Mouse (Mus musculus) midbrain, embryonic 14.5 days (tissue): ENCODE measurements at regions not wholly inside any gene's neighbourhood (a gene's known extent, or its start where the extent isn't known, plus 50 kb on each side); places are given as distances from the start of the nearest gene placed in this dataset.
A peak's percentile ranks its signal among the peaks of the same experiment; 100 is the strongest.

Experiments used
- ATAC-seq: fragments of 200-750 bp; cut with Nextera tagmentation; 2 replicates; pipeline ENCODE4 v1.8.0; 2017; ENCODE audit warnings: moderate number of reproducible peaks, moderate library complexity; ENCODE audit not compliant: low FRiP score, low TSS enrichment
- DNase-seq: peaks from one replicate; pipeline ENCODE4 v3.0.0-alpha.2; 2015
- H3K27ac ChIP-seq: fragments of 300-500 bp; sonication (generic); replicated peaks from 2 replicates; pipeline ENCODE4 v1.5.1; 2014; ENCODE audit warnings: mild to moderate bottlenecking, low read depth, low read length, moderate library complexity
- H3K27me3 ChIP-seq: fragments of 300-500 bp; sonication (generic); 2 replicates; pipeline ENCODE4 v1.6.1; 2014; ENCODE audit warnings: low read length, control low read depth, mixed read lengths; ENCODE audit not compliant: control insufficient read depth, insufficient read depth
- H3K36me3 ChIP-seq: fragments of 300-500 bp; sonication (generic); 2 replicates; pipeline ENCODE4 v1.6.1; 2014; ENCODE audit warnings: low read length, control low read depth; ENCODE audit not compliant: control insufficient read depth, insufficient read depth
- H3K4me1 ChIP-seq: fragments of 300-500 bp; sonication (generic); 2 replicates; pipeline ENCODE4 v1.6.1; 2014; ENCODE audit warnings: mild to moderate bottlenecking, antibody characterized with exemption, low read length, control low read depth; ENCODE audit not compliant: control insufficient read depth, insufficient read depth
- H3K4me2 ChIP-seq: fragments of 300-500 bp; sonication (generic); 2 replicates; pipeline ENCODE4 v1.6.1; 2014; ENCODE audit warnings: mild to moderate bottlenecking, low read length, moderate library complexity
- H3K4me3 ChIP-seq: fragments of 300-500 bp; sonication (generic); replicated peaks from 2 replicates; pipeline ENCODE4 v1.5.1; 2014; ENCODE audit warnings: low read depth, low read length
- H3K9ac ChIP-seq: fragments of 300-500 bp; sonication (generic); replicated peaks from 2 replicates; pipeline ENCODE4 v1.6.1; 2014; ENCODE audit warnings: mild to moderate bottlenecking, low read length, moderate library complexity
- H3K9me3 ChIP-seq: fragments of 300-500 bp; sonication (generic); 2 replicates; pipeline ENCODE4 v1.6.1; 2016; ENCODE audit warnings: low read length, control low read depth, mixed read lengths; ENCODE audit not compliant: control insufficient read depth
- WGBS: fragments of 180-500 bp; shearing (Covaris S2); extraction: QIAGEN DNeasy Blood & Tissue Kit; methylation state at CpG from one replicate; pipeline ENCODE4 v1.1.7; 2014; 5-methylcytosine and 5-hydroxymethylcytosine counted together

GRCm38 (mm10) chr7:63020042-63020441 is 192.3 kb downstream of the Chrna7 start:
- Histone ChIP-seq H3K4me1 (no peaks in the 10 kb centered on the region), H3K36me3 (no peaks in the 10 kb centered on the region), H3K9me3 (no peaks in the 10 kb centered on the region), H3K27ac (no peak overlapping the region), H3K4me3 (no peak overlapping the region), H3K27me3 (no peaks in the 10 kb centered on the region), H3K4me2 (no peak overlapping the region), H3K9ac (no peak overlapping the region)
- DNase-seq, result peak; percentile 13
- ATAC-seq, result no peak
- WGBS, result 11% methylated on average over 2 of the region's 2 CpGs

GRCm38 (mm10) chr7:63018859-63019575 is 193.4 kb downstream of the Chrna7 start:
- WGBS, result 33% methylated on average over 2 of the region's 2 CpGs
- H3K4me3 ChIP-seq, result no peak overlapping the region
- no peak overlapping the region for H3K4me2 ChIP-seq
- H3K9ac ChIP-seq, result no peak overlapping the region
- H3K4me1 ChIP-seq, result no peaks in the 10 kb centered on the region
- no peaks in the 10 kb centered on the region for H3K36me3 ChIP-seq
- H3K9me3 ChIP-seq, result no peaks in the 10 kb centered on the region
- ATAC-seq (no peak), DNase-seq (peak; percentile 4)
- no peak overlapping the region for H3K27ac ChIP-seq
- no peaks in the 10 kb centered on the region for H3K27me3 ChIP-seq

- WGBS, result 22% methylated on average over 7 of the region's 7 CpGs
- DNase-seq, result no peak
- H3K9me3 ChIP-seq, result no peaks in the 10 kb centered on the region
- no peaks in the 10 kb centered on the region for H3K36me3 ChIP-seq
- no peak overlapping the region for H3K9ac ChIP-seq
- no peak overlapping the region for H3K4me2 ChIP-seq
- ATAC-seq, result no peak
- no peaks in the 10 kb centered on the region for H3K4me1 ChIP-seq
- no peaks in the 10 kb centered on the region for H3K27me3 ChIP-seq
- H3K4me3 ChIP-seq, result no peak overlapping the region
- H3K27ac ChIP-seq, result no peak overlapping the region
These were observed 157.6 kb upstream of the A26c2 start for GRCm38 (mm10) chr7:62981109-62981508.
